Mouse (Mus musculus) heart, embryonic 15.5 days (tissue): ENCODE measurements around the gene Axl. TPM values are rescaled to one million over a fixed set of nuclear protein-coding genes. Genes with fewer than 3 reads are reported as not detected.

Experiments used
- ATAC-seq: fragments of 200-750 bp; cut with Nextera tagmentation; replicated peaks from 2 replicates; pipeline ENCODE4 v1.8.0; 2017; ENCODE audit warnings: low read depth, moderate TSS enrichment; ENCODE audit not compliant: insufficient number of reproducible peaks, insufficient read depth, low FRiP score
- H3K27ac ChIP-seq: fragments of 300-500 bp; sonication (generic); 2 replicates; pipeline ENCODE4 v1.5.1; 2015; ENCODE audit warnings: mild to moderate bottlenecking, inconsistent platforms
- H3K27me3 ChIP-seq: fragments of 300-500 bp; sonication (generic); 2 replicates; pipeline ENCODE4 v1.6.1; 2015; ENCODE audit warnings: inconsistent platforms
- H3K36me3 ChIP-seq: fragments of 300-500 bp; sonication (generic); 2 replicates; pipeline ENCODE4 v1.6.1; 2015; ENCODE audit warnings: mild to moderate bottlenecking, inconsistent platforms
- H3K4me1 ChIP-seq: fragments of 300-500 bp; sonication (generic); replicated peaks from 2 replicates; pipeline ENCODE4 v1.6.1; 2015; ENCODE audit warnings: inconsistent platforms
- H3K4me2 ChIP-seq: fragments of 300-500 bp; sonication (generic); 2 replicates; pipeline ENCODE4 v1.6.1; 2015; ENCODE audit warnings: inconsistent platforms, mild to moderate bottlenecking, moderate library complexity
- H3K4me3 ChIP-seq: fragments of 300-500 bp; sonication (generic); 2 replicates; pipeline ENCODE4 v1.5.1; 2015; ENCODE audit warnings: mild to moderate bottlenecking, inconsistent platforms
- H3K9ac ChIP-seq: fragments of 300-500 bp; sonication (generic); 2 replicates; pipeline ENCODE4 v1.6.1; 2015; ENCODE audit warnings: mild to moderate bottlenecking, inconsistent platforms
- H3K9me3 ChIP-seq: fragments of 300-500 bp; sonication (generic); replicated peaks from 2 replicates; pipeline ENCODE4 v1.6.1; 2016; ENCODE audit warnings: inconsistent platforms
- WGBS: fragments of 180-500 bp; shearing (Covaris S2); methylation state at CpG from one replicate; pipeline ENCODE4 v1.1.7; 2015; ENCODE audit warnings: mixed read lengths; 5-methylcytosine and 5-hydroxymethylcytosine counted together
- polyA plus RNA-seq: library from polyadenylated mRNA; unstranded; fragments of >200 nt; fragmentation: Nextera tagmentation; extraction: Ambion mirVana; gene quantifications from 2 replicates; pipeline ENCODE4 v1.2.1, GENCODE M21; 2015

Axl gene
- 49.1 and 65.3 TPM in 2 replicates for polyA plus RNA-seq

GRCm38 (mm10) chr7:25788220-25789128 lies at the start of gene Axl:
Axl (minus strand) TSS chr7:25788705.
- H3K27ac ChIP-seq, result peak within 1 kb of the TSS; percentile 66
- H3K4me1 ChIP-seq, result peaks cover 36% of the 10 kb centered on the region
- no peaks in the 10 kb centered on the region for H3K27me3 ChIP-seq
- peak; percentile 76 for ATAC-seq
- no peaks in the 10 kb centered on the region for H3K36me3 ChIP-seq
- 2% methylated on average over 27 of the region's 30 CpGs for WGBS
- peak within 1 kb of the TSS; percentile 88 for H3K4me2 ChIP-seq
- H3K9me3 ChIP-seq, result no peaks in the 10 kb centered on the region
- peak within 1 kb of the TSS; percentile 60 for H3K9ac ChIP-seq
- peak within 1 kb of the TSS; percentile 59 for H3K4me3 ChIP-seq

- Histone ChIP-seq H3K4me3 (no peak overlapping the region), H3K27me3 (no peaks in the 10 kb centered on the region), H3K9me3 (no peaks in the 10 kb centered on the region), H3K27ac (0 out of 2 replicates have a peak overlapping the region, but pooled peaks have one; percentile 7), H3K36me3 (no peaks in the 10 kb centered on the region), H3K9ac (no peak overlapping the region), H3K4me1 (no peaks in the 10 kb centered on the region), H3K4me2 (no peak overlapping the region)
- WGBS, result 59% methylated on average over 10 of the region's 10 CpGs
- peak; percentile 25; the same call in 1 of the 2 replicates for ATAC-seq
Measured at GRCm38 (mm10) chr7:25835188-25835891, 46.8 kb upstream of the Axl start.

- Histone ChIP-seq H3K4me1 (peaks cover 6% of the 10 kb centered on the region), H3K36me3 (no peaks in the 10 kb centered on the region), H3K9me3 (no peaks in the 10 kb centered on the region), H3K4me2 (no peak overlapping the region), H3K4me3 (no peak overlapping the region), H3K9ac (no peak overlapping the region), H3K27me3 (no peaks in the 10 kb centered on the region), H3K27ac (no peak overlapping the region)
- 65% methylated on average over 10 of the region's 10 CpGs for WGBS
- ATAC-seq, result no peak
Measured at GRCm38 (mm10) chr7:25831557-25832530, 43.3 kb upstream of the Axl start.

GRCm38 (mm10) chr7:25830251-25830650 lies 41.7 kb upstream of the Axl start:
- ATAC-seq, result no peak
- WGBS, result 36% methylated on average over 2 of the region's 2 CpGs
- H3K9ac ChIP-seq, result no peak overlapping the region
- no peak overlapping the region for H3K4me2 ChIP-seq
- no peak overlapping the region for H3K27ac ChIP-seq
- no peak overlapping the region for H3K4me3 ChIP-seq
- H3K4me1 ChIP-seq, result peaks cover 8% of the 10 kb centered on the region
- H3K36me3 ChIP-seq, result no peaks in the 10 kb centered on the region
- no peaks in the 10 kb centered on the region for H3K9me3 ChIP-seq
- no peaks in the 10 kb centered on the region for H3K27me3 ChIP-seq

GRCm38 (mm10) chr7:25827199-25827598 lies 38.7 kb upstream of the Axl start:
- Histone ChIP-seq H3K36me3 (no peaks in the 10 kb centered on the region), H3K27ac (no peak overlapping the region), H3K4me2 (no peak overlapping the region), H3K9ac (no peak overlapping the region), H3K27me3 (no peaks in the 10 kb centered on the region), H3K4me1 (peaks cover 8% of the 10 kb centered on the region), H3K9me3 (no peaks in the 10 kb centered on the region), H3K4me3 (no peak overlapping the region)
- 17% methylated on average over 3 of the region's 3 CpGs for WGBS
- peak; percentile 85 for ATAC-seq

- H3K4me3 ChIP-seq, result no peak overlapping the region
- no peak for ATAC-seq
Measured at GRCm38 (mm10) chr7:25826029-25826428, 37.5 kb upstream of the Axl start.

GRCm38 (mm10) chr7:25825043-25825442 lies 36.5 kb upstream of the Axl start:
- Histone ChIP-seq H3K36me3 (no peaks in the 10 kb centered on the region), H3K27me3 (no peaks in the 10 kb centered on the region), H3K4me2 (no peak overlapping the region), H3K4me3 (no peak overlapping the region), H3K27ac (no peak overlapping the region), H3K9me3 (no peaks in the 10 kb centered on the region), H3K4me1 (peaks cover 8% of the 10 kb centered on the region), H3K9ac (no peak overlapping the region)
- no peak for ATAC-seq
- WGBS, result 49% methylated on average over 9 of the region's 9 CpGs

More at GRCm38 (mm10) chr7:25826029-25826428, 37.5 kb upstream of the Axl start:
- Histone ChIP-seq H3K36me3 (no peaks in the 10 kb centered on the region), H3K4me2 (no peak overlapping the region), H3K27ac (no peak overlapping the region), H3K9me3 (no peaks in the 10 kb centered on the region), H3K4me1 (peaks cover 8% of the 10 kb centered on the region), H3K9ac (no peak overlapping the region), H3K27me3 (no peaks in the 10 kb centered on the region)
- 72% methylated on average over 6 of the region's 6 CpGs for WGBS

GRCm38 (mm10) chr7:25816241-25816919 lies 27.9 kb upstream of the Axl start, which contains the start of gene Cyp2s1:
Cyp2s1 (minus strand) TSS chr7:25816913.
- Histone ChIP-seq H3K9ac (peak within 1 kb of the TSS; percentile 28), H3K4me3 (peak within 1 kb of the TSS; percentile 50), H3K27me3 (peaks cover 38% of the 10 kb centered on the region), H3K9me3 (no peaks in the 10 kb centered on the region), H3K4me1 (peaks cover 12% of the 10 kb centered on the region), H3K27ac (no peak within 1 kb of the TSS), H3K4me2 (peak within 1 kb of the TSS; percentile 81), H3K36me3 (no peaks in the 10 kb centered on the region)
- no peak for ATAC-seq
- WGBS, result under 1% methylated on average over 40 of the region's 40 CpGs

- 17% methylated on average over 7 of the region's 7 CpGs for WGBS
- Histone ChIP-seq H3K4me3 (peak overlapping the region; percentile 50; the same call in 1 of the 2 replicates), H3K27ac (no peak overlapping the region), H3K4me2 (peak overlapping the region; percentile 81; the same call in 1 of the 2 replicates), H3K36me3 (no peaks in the 10 kb centered on the region), H3K9ac (no peak overlapping the region), H3K4me1 (peaks cover 12% of the 10 kb centered on the region), H3K27me3 (peaks cover 38% of the 10 kb centered on the region), H3K9me3 (no peaks in the 10 kb centered on the region)
- ATAC-seq, result no peak
Measured at GRCm38 (mm10) chr7:25815571-25815970, 27.1 kb upstream of the Axl start.

- Histone ChIP-seq H3K4me3 (no peak overlapping the region), H3K4me2 (no peak overlapping the region), H3K27ac (no peak overlapping the region), H3K4me1 (peaks cover 12% of the 10 kb centered on the region), H3K9me3 (no peaks in the 10 kb centered on the region), H3K9ac (no peak overlapping the region), H3K27me3 (peaks cover 38% of the 10 kb centered on the region), H3K36me3 (no peaks in the 10 kb centered on the region)
- 75% methylated on average over 9 of the region's 9 CpGs for WGBS
- no peak for ATAC-seq
Measured at GRCm38 (mm10) chr7:25814711-25815110, 26.2 kb upstream of the Axl start.
